Mouse (Mus musculus) ovary, postnatal 36 days (tissue): ENCODE measurements around the gene 2410141K09Rik.
"Not testable (repeated sequence)": the region's sequence is repeated elsewhere in the genome, so short reads cannot be mapped to it uniquely, and the experiment has no call there.

Source experiments
- DNase-seq: peaks from one replicate; pipeline ENCODE4 v3.0.0; 2022; ENCODE audit warnings: low spot score, mixed read lengths

Gene 2410141K09Rik

GRCm38 (mm10) chr13:66441018-66441417 is at the start of gene 2410141K09Rik:
Gene 2410141K09Rik, minus strand, starts transcription at chr13:66441118.
- not testable (repeated sequence) for DNase-seq

DNA sequence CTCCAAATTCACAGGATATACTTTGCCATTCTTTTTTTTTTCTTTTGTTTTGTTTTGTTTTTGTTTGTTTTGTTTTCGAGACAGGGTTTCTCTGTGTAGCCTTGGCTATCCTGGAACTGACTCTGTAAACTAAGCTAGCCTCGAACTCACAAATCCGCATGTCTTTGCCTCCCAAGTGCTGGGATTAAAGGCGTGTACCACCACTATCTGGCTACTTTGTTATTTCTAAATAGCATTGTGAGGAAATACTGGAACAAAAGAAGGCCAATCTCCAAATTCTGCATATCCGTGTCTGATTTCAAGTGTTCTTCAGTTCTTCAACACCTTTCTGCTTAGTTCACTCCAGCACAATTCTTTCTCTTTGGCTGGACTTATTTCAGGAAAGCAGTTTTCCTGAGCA is 14.1 kb downstream of the 2410141K09Rik start:
- not testable (repeated sequence) for DNase-seq

DNA sequence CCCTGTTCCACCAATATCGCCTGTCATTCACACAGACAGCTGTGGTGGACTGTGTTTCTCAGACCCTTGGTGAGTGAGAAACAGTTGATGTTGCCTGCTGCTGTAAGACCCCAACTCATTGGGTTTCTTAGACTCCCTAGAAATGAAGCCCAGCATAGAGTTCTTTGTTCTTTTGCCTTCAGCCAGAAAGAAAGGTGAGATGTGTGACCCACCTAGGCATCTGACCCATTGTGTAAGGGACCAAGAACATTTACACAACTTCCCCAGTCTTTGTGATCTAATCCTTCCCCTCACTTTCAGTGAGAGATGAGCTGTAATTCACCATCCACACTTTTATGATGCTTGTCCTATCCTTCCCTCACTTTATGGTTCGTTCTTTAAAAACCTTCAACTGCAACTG is 26.0 kb downstream of the 2410141K09Rik start:
- DNase-seq: not testable (repeated sequence)
